Mouse (Mus musculus) fibroblast of lung, adult 2 months (primary cell): ENCODE measurements around the gene Smad9.

ENCODE experiments used
- DNase-seq: peaks from one replicate; pipeline ENCODE4 v3.0.0-alpha.2; 2011; ENCODE audit warnings: low read depth

Smad9 gene

GRCm38 (mm10) chr3:54755145-54756041, at the start of gene Smad9:
TSS of gene Smad9 (plus strand) at chr3:54755582.
- no peak for DNase-seq

GRCm38 (mm10) chr3:54708972-54709371, 46.4 kb upstream of the Smad9 start:
- DNase-seq: no peak

- DNase-seq: no peak
Observed at GRCm38 (mm10) chr3:54714253-54714652, 41.1 kb upstream of the Smad9 start, which contains the start of gene Gm21958. TSS of gene Gm21958 (minus strand) at chr3:54714353.

- no peak for DNase-seq
Observed at GRCm38 (mm10) chr3:54715461-54715860, 39.9 kb upstream of the Smad9 start.

- no peak for DNase-seq
Observed at GRCm38 (mm10) chr3:54717348-54717747, 38.0 kb upstream of the Smad9 start.

- no peak for DNase-seq
Observed at GRCm38 (mm10) chr3:54718947-54719346, 36.4 kb upstream of the Smad9 start.

- no peak for DNase-seq
Observed at GRCm38 (mm10) chr3:54723741-54724500, 31.5 kb upstream of the Smad9 start.

GRCm38 (mm10) chr3:54725344-54725743, 30.0 kb upstream of the Smad9 start:
- no peak for DNase-seq

- DNase-seq: no peak
Observed at GRCm38 (mm10) chr3:54727588-54727987, 27.8 kb upstream of the Smad9 start.

GRCm38 (mm10) chr3:54728100-54728499, 27.3 kb upstream of the Smad9 start:
- DNase-seq: no peak

- no peak for DNase-seq
Observed at GRCm38 (mm10) chr3:54731626-54732150, 23.7 kb upstream of the Smad9 start.

- no peak for DNase-seq
Observed at GRCm38 (mm10) chr3:54732371-54732770, 23.0 kb upstream of the Smad9 start.

- DNase-seq: no peak
Observed at GRCm38 (mm10) chr3:54734411-54735246, 20.8 kb upstream of the Smad9 start.

- DNase-seq: no peak
Observed at GRCm38 (mm10) chr3:54735247-54736046, 19.9 kb upstream of the Smad9 start, which contains the start of the genes Exosc8 and Alg5. TSS of gene Exosc8 (minus strand) at chr3:54735393. TSS of gene Alg5 (plus strand) at chr3:54735539.

- no peak for DNase-seq
Observed at GRCm38 (mm10) chr3:54736101-54736927, 19.1 kb upstream of the Smad9 start.

- no peak for DNase-seq
Observed at GRCm38 (mm10) chr3:54737317-54737716, 18.1 kb upstream of the Smad9 start.

- DNase-seq: no peak
Observed at GRCm38 (mm10) chr3:54741965-54742364, 13.4 kb upstream of the Smad9 start.

- no peak for DNase-seq
Observed at GRCm38 (mm10) chr3:54745799-54746198, 9.6 kb upstream of the Smad9 start.

GRCm38 (mm10) chr3:54753411-54753810, 2.0 kb upstream of the Smad9 start:
- no peak for DNase-seq

- DNase-seq: no peak
Observed at GRCm38 (mm10) chr3:54756058-54756457, 676 bp downstream of the Smad9 start.
